Mouse (Mus musculus): ENCODE data around the gene Klhl20. TPM values are rescaled to one million over a fixed set of nuclear protein-coding genes. Genes with fewer than 3 reads are reported as not detected.

Gene Klhl20
- polyA plus RNA-seq, 1 experiment from 2014 or later, result 15.8 TPM

DNA sequence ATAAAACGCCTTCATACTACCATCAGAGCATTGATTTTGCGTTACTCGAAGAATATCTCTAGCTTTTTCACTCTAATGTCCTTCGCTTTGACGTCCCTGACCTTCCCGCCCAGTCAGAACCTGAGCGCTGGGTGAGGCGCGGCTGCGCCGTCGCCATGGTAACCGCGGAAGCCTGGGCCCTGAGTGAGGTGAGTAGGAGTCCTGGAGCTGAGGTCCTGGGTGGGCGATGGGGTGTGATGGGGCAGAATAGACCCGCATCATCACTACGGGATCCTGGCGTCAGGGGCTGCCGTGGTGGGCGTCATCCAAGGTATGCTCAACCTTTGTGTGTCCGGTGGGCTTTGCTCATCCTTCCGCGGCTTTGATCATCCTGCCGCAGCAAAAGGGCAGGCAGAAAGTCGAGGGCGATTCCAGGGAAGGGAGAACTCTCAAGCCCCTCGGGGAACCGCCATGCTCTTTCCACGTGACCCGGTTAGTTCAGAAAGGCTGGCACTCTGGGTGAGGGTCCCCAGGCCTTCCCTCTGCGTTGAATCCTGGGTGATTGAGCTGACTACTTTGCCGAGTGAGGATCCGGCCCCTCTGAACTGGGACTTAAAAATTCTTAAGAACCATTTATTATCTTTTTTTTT lies 11.3 kb upstream of the Klhl20 start, which contains the start of gene Ankrd45:
Gene Ankrd45, plus strand, starts transcription at position 161 of the 629 bp plus-strand sequence.
- no peaks in the 10 kb centered on the region for H3K27me3 ChIP-seq
- CTCF ChIA-PET, result no interaction called here
- in situ Hi-C loops (cut with MboI; ENCODE audit: low pct_unique_long_range_greater_than_20kb), result no loop called here
- ATAC-seq (no peak), DNase-seq (ENCODE audit: low read depth, low spot score) (no peak)
- POLR2A ChIA-PET, result no interaction called here
- TF ChIP-seq CTCF (IDR thresholded peaks at IDR 0.05), result no peak

DNA sequence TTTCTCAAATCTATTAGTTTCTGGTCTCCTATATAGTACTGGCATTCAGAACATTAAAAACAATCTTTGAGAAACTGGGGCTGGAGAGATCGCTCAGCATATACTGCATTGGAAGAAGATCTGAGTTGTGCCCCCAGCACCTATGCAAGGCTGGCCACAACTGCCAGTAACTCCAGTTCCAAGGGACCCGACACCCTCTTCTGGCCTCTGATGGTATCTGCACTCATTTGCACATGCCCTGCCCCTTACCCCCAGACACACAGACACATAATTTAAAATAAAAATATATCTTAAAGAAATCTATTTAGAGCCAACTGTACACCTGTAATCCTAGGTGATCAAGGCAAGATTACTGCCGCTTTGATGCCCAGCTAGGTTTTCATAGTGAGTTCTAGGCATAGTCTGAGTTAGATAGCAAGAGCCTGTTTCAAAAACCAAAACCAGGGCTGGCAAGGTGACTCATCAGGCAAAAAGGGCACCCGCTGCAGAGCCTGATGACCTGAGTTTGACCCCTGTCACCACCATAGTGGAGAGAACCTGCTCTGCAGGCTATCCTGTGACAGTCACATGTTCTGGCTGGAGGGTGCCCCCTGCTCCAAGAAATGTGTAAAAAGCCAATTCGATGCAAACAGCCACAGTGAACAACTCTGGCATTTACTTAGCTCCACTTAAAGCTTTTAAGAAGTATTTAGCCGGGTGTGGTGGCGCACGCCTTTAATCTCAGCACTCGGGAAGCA lies 8.9 kb upstream of the Klhl20 start:
- H3K27me3 ChIP-seq, result no peaks in the 10 kb centered on the region
- no peak for ATAC-seq
- no peak for DNase-seq (ENCODE audit: low read depth, low spot score)
- ChIA-PET POLR2A (no interaction called here), CTCF (no interaction called here)
- in situ Hi-C loops (cut with MboI; ENCODE audit: low pct_unique_long_range_greater_than_20kb), result no loop called here
- TF ChIP-seq CTCF (IDR thresholded peaks at IDR 0.05), result peak; percentile 34

DNA sequence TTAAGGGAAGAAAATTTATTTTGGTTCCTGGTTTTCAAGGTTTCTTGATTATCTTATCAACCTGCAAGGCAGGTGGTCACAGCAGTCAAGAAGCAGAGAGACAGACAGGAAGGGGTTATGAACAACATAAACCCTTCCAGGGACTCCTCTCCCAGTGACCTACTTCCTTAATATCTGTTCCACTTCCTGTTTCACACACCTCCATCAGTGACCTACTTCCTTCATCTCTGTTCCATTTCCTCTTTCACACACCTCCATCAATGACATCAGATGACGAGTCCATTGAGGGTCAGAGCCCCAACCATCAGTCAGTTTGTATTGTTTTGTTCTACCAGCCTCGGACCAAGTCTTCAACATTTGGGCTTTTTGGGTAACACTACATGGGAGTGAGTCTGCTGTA lies 8.2 kb upstream of the Klhl20 start:
- TF ChIP-seq CTCF (IDR thresholded peaks at IDR 0.05), result no peak
- POLR2A ChIA-PET, result no interaction called here
- CTCF ChIA-PET, result interaction anchor here (0.7 to 1.1 kb wide), 2 partner anchors 10 to 11 kb away, joined by 3 read pairs; no protein-coding TSS in a partner anchor
- DNase-seq (ENCODE audit: low read depth, low spot score) (no peak), ATAC-seq (no peak)
- no peaks in the 10 kb centered on the region for H3K27me3 ChIP-seq
- in situ Hi-C loops (cut with MboI; ENCODE audit: low pct_unique_long_range_greater_than_20kb), result no loop called here

DNA sequence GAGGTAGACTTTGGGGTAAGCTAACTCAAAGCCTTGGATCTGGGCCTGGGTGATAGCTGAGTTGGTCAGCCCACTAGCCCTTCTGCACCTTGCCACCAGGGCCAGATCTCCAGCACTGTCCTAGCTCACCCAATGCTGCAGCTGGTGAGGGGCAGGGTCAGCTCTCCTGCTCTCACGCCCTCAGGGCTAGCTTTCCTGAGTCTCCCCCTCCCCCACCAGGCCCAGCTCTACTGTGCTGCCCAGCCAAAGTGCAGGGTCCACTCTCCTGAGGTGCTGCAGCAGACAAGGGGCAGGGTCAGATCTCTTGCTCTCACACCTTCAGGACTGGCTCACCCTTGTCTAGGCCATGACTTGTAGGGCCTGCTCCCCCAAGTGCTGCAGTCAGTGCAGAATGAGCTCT lies 4.8 kb downstream of the Klhl20 start:
- ChIA-PET CTCF (interaction anchor here (0.7 kb wide), 1 partner anchor 16 kb away, joined by 3 read pairs; no protein-coding TSS in a partner anchor), POLR2A (no interaction called here)
- no peak for ATAC-seq
- no peak for DNase-seq (ENCODE audit: low read depth, low spot score)
- in situ Hi-C loops (cut with MboI; ENCODE audit: low pct_unique_long_range_greater_than_20kb), result no loop called here
- no peaks in the 10 kb centered on the region for H3K27me3 ChIP-seq
- no peak for TF ChIP-seq CTCF (IDR thresholded peaks at IDR 0.05)

DNA sequence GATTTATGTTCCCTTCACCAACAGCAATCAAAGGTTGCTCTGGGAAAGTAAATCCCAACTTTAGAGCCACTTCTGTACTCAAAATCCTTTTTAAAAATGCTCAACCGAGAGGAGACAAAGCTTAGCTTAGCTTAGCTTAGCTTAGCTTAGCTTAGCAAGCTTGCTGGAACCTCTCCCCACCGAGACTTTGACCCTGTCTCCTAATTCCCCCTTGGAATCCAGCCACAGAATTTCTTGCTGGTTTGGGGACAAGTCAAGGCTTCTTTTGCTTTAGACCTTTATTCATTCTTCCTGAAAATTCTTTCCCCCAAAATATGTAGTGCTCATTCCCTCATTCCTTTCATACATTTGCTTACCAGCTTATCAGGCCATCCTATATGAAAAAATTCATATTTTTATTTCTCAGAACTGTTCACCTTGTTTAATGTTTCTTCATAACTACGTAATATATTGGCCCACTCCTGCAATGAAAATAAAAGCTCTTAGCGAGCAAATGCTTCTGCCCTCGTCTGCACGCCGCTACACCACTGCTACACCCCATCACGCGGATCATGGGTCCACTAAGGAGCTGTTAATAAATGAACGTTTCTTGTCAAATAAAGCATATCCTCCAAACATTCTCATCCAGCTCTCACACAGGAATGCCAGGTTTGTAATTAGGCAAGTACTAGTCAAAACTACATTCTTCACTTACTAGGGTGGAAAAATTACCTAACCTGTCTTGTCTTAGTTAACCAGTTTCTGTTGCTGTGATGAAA lies 8.5 kb downstream of the Klhl20 start:
- in situ Hi-C loops (cut with MboI; ENCODE audit: low pct_unique_long_range_greater_than_20kb), result no loop called here
- DNase-seq (ENCODE audit: low read depth, low spot score) (no peak), ATAC-seq (no peak)
- TF ChIP-seq CTCF (IDR thresholded peaks at IDR 0.05), result no peak
- ChIA-PET POLR2A (interaction anchor here (1.1 kb wide), 1 partner anchor 12 kb away, joined by 3 read pairs; no protein-coding TSS in a partner anchor), CTCF (interaction anchor here (1.0 kb wide), 1 partner anchor 16 kb away, joined by 3 read pairs; no protein-coding TSS in a partner anchor)
- H3K27me3 ChIP-seq, result no peaks in the 10 kb centered on the region

DNA sequence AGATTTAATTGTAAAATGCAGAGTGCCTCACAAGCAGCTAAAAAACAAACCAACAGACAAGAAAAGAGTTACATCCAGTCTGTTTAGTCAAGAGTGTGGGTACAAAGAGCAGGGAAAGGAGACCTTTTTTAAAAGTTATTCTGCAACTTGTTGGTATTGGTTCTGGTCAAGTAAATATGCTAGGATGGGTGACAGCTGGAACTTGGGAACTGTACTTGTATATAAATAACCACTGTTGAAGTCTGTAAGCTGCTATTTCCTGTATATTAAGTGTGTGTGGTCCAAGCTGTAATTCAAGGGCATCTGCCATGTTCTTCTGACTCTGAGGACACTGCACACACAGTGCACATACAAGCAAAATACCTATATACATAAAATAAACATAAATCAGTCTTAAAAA lies 16.7 kb downstream of the Klhl20 start:
- POLR2A ChIA-PET, result interaction anchor here (0.9 kb wide), 1 partner anchor 17 kb away, joined by 3 read pairs; the partner anchor contains the start of gene Klhl20
- ATAC-seq (no peak), DNase-seq (ENCODE audit: low read depth, low spot score) (no peak)
- TF ChIP-seq CTCF (IDR thresholded peaks at IDR 0.05), result no peak
- CTCF ChIA-PET, result no interaction called here
- in situ Hi-C loops (cut with MboI; ENCODE audit: low pct_unique_long_range_greater_than_20kb), result no loop called here
- H3K27me3 ChIP-seq, result no peaks in the 10 kb centered on the region

DNA sequence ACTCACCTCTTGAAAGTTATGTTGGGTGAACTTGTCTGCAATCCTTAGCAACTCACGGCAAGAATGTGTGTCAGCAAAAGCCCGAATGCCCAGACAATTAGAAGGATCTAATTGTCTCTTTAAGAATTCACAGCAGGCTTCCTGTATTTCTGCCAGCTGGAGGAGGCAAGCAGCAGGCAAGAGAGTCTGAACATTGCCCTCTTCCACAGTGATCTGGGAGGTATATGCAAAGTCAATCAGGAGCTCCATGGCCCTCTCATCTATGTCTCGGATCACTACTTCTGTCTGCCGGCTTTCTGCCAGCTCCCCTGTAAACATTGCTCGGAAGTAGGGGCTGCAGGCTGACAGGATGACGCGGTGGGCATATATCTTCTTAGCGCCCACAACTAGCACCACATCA lies 22.1 kb downstream of the Klhl20 start:
- TF ChIP-seq CTCF (IDR thresholded peaks at IDR 0.05), result no peak
- in situ Hi-C loops (cut with MboI; ENCODE audit: low pct_unique_long_range_greater_than_20kb), result no loop called here
- ChIA-PET POLR2A (no interaction called here), CTCF (interaction anchor here (1.1 kb wide), 1 partner anchor 20 kb away, joined by 3 read pairs; no protein-coding TSS in a partner anchor)
- DNase-seq (ENCODE audit: low read depth, low spot score), result no peak
- no peaks in the 10 kb centered on the region for H3K27me3 ChIP-seq
- no peak for ATAC-seq

DNA sequence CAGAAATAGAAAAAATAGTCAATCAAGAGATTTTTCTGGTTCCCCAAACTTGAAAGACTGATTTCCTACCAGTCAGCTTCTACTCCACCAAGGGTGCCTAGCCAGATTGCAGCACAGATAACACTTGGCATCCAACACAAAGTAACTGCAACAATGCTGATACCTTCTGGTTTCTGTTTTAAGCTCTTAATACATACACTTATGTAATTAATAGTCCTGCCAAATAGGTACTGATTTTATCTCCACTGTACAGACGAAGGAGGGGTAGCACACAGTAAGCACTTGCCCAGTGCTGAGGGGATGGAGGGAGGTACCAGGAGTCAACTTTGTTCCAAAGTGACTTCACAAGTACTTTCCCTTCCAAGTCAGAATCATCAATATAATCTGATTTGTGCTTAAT lies 27.5 kb downstream of the Klhl20 start:
- CTCF ChIA-PET, result no interaction called here
- POLR2A ChIA-PET, result no interaction called here

DNA sequence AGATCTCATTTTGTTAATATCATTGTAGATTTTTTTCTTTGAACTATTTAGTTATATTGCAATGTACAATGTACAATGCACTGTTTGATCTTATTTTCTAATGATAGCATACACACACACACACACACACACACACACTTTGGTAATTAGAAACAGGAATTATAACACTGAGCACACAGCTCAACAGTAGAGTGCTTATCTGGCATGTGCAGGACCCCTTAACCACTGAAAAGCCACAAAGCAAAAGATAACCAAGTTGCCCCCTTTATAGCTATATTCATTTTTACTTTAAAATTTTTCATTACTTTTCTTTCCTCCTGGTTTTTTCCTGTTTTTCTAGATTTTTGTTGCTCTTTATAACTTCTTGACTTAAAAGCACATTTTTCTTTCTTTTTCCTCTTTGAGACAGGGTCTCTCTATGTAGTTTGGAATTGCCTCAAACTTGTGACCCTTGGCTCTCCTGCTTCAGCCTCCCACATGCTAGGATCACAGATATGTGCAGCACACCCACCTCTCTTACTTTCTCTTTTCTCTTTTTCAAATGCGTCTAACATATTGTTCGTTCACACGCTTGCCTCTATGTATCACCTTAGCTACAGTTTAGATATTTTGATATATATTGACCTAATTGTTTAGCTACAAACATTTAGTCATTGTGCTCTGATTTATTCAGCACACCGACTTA lies 31.4 kb downstream of the Klhl20 start:
- ChIA-PET POLR2A (no interaction called here), CTCF (no interaction called here)
- H3K27me3 ChIP-seq, result no peaks in the 10 kb centered on the region
- ATAC-seq (no peak), DNase-seq (ENCODE audit: low read depth, low spot score) (no peak)
- no peak for TF ChIP-seq CTCF (IDR thresholded peaks at IDR 0.05)
- in situ Hi-C loops (cut with MboI; ENCODE audit: low pct_unique_long_range_greater_than_20kb), result no loop called here

More for the DNA sequence above, 27.5 kb downstream of the Klhl20 start:
- no peak for TF ChIP-seq CTCF (IDR thresholded peaks at IDR 0.05)
- no peak for DNase-seq (ENCODE audit: low read depth, low spot score)
- in situ Hi-C loops (cut with MboI; ENCODE audit: low pct_unique_long_range_greater_than_20kb), result no loop called here
- H3K27me3 ChIP-seq, result no peaks in the 10 kb centered on the region
- no peak for ATAC-seq

DNA sequence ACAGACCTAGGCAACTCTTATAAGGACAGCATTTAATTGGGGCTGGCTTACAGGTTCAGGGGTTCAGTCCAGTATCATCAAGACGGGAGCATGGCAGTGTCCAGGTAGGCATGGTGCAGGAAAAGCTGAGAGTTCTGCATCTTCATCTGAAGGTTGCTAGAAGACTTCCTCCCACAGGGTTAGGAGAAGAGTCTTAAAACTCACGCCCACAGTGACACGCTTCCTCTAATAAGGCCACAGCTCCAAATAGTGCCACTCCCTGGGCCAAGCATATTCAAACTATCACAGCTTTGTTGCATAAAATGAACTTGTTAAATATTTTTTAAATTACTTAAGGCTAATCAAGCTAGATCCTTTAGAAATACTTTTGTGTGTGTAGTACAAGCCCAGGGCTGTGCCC lies 54.1 kb downstream of the Klhl20 start:
- in situ Hi-C loops (cut with MboI; ENCODE audit: low pct_unique_long_range_greater_than_20kb), result no loop called here
- DNase-seq (ENCODE audit: low read depth, low spot score) (no peak), ATAC-seq (no peak)
- CTCF ChIA-PET, result interaction anchor here (2.0 kb wide), 1 partner anchor 13 kb away, joined by 9 read pairs; no protein-coding TSS in a partner anchor
- TF ChIP-seq CTCF (IDR thresholded peaks at IDR 0.05), result no peak
- POLR2A ChIA-PET, result no interaction called here
- H3K27me3 ChIP-seq, result no peaks in the 10 kb centered on the region
